Mouse (Mus musculus) adrenal gland, adult 18-20 months (tissue): ENCODE measurements around the gene Aldh3a1. TPM values are rescaled to one million over a fixed set of nuclear protein-coding genes. Genes with fewer than 3 reads are reported as not detected.

Source experiments
- DNase-seq, 2 experiments: peaks; one replicate each; pipeline ENCODE4 v3.0.0; 2021 to 2022; ENCODE audit warnings: low spot score in 2 of 2
- total RNA-seq, 2 experiments: library from RNA; stranded (reverse); gene quantifications; 1 replicate in 1 of 2; 2 replicates in 1 of 2; pipeline ENCODE4 v1.2.3; 2021

The Aldh3a1 gene
- total RNA-seq, 2 experiments from 2014 or later, result 0.70 TPM; not detected in 1

DNA sequence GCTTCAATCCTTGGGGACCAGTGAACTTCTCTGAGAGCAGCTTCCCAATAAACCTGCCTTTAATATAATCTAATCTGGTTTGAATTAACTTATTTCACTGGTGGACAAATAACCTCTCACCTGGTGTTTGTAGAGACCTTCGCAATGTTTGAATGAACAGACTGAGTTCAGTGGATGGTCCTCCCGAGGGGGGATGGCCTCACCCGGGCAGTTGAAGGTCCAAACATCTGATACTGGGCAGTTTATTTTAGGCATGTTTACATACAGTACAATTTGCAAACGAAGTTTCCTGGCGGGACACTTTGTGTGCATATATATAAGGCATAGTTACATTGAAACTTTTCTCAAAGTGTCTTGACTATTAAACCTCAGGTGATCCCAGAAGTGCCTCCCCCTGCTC, 26.8 kb downstream of the Aldh3a1 start:
- no peak for DNase-seq

DNA sequence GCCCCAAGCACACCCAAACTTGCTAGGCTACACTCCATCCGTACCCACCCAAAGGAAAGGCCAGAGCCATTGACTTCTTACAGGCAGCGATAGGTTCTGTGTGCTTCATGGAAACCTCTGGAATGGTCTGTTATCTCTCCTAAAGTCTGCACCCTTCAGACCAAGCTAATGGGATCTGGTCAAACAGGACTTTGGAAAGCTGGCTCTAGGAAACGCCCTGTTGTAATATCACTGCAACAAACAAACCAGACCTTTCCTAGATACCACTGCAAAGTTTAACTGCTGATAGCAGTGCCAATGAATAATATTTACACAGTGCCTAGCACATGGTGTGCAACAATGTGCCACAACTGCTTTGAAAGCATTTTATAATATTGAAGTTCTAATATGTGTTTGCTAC, 28.7 kb downstream of the Aldh3a1 start:
- no peak for DNase-seq

DNA sequence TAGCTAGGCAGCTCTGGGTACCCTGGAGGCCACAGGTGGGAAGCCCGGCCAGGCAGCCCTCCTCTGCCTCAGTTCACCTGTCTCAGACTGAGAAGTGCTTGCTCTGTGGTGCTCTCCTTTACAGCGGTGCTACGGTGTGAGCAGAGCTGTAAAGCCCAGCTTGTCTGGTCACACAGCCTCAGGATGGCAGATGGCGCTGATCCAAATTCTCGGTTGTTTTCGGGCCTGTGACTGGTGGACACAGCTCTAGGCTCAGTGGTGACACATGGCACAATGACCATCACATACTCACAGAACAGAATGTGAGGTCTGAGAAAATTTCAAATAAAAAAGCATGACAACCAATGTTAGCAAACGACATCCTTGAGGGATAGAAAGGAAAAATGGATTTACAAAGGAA, 37.1 kb downstream of the Aldh3a1 start:
- no peak for DNase-seq

GRCm38 (mm10) chr11:61251741-61252140, 44.4 kb downstream of the Aldh3a1 start:
- DNase-seq, result no peak

DNA sequence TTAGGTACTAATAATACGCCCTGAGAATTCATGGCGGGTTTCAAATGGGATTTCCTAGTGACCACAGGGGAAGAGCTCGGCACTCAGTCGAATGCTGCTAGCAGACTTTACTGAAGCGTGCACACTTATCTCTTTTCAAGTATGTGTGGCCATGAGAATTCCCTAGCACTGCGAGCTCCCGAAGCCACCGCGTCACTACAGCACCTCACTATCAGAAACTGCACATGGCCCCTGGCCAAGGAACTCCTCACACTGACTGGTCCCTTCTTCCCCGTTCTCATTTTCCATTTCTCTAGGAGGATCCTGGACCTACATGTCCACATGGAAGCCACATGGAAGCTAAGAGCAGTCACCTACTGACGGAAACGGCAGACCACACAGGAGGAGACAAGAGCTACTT, 45.5 kb downstream of the Aldh3a1 start:
- no peak for DNase-seq

GRCm38 (mm10) chr11:61259106-61259505, 51.8 kb downstream of the Aldh3a1 start:
- no peak for DNase-seq

DNA sequence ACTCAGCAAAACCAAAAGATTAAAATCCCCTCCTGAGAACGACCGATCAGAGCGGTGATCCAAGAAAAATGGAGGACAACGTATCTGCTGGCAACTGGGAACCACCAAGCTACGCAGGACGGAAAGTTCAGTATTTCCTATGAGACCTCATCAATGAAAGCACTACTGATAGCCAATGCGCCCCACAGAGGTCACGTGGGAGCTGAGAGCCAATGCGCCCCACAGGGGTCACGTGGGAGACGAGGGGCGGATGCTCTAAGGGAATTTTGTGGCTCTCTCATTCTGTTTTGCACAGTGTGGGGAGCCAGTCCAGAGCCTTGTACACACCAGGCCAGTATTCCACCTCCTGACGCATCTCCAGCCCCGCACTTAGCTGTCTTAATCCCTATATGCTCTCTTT, 55.2 kb downstream of the Aldh3a1 start:
- no peak for DNase-seq

GRCm38 (mm10) chr11:61263841-61264240, 56.5 kb downstream of the Aldh3a1 start:
- DNase-seq, result no peak

GRCm38 (mm10) chr11:61266551-61267533, 59.5 kb downstream of the Aldh3a1 start, which contains the start of gene Aldh3a2:
Gene Aldh3a2, minus strand, starts transcription at chr11:61267464.
- peak; percentile 90 to 94 for DNase-seq

Other genes starting within 250 kb of the Aldh3a1 start
- gene Kcnj12, start 185.0 kb upstream of the Aldh3a1 start, total RNA-seq, result 1 to 10 TPM; 2.1 to 2.8 TPM
- under 1 TPM; 0.50 to 0.70 TPM for gene Tnfrsf13b, start 80.8 kb upstream of the Aldh3a1 start, total RNA-seq
- gene Usp22, start 32.5 kb upstream of the Aldh3a1 start, total RNA-seq, result 10 to 100 TPM; 42.3 to 57.6 TPM
- 10 to 100 TPM; 41.6 to 59.9 TPM for gene Aldh3a2, start 59.9 kb downstream of the Aldh3a1 start, total RNA-seq
- not detected for gene Slc47a2, start 135.3 kb downstream of the Aldh3a1 start, total RNA-seq
- 1 to 10 TPM in 1 of 2 experiments, under 1 TPM in 1; 0.70 to 1.8 TPM for gene Slc47a1, start 170.8 kb downstream of the Aldh3a1 start, total RNA-seq
- 1 to 10 TPM; 1.2 to 1.3 TPM for gene Rnf112, start 246.6 kb downstream of the Aldh3a1 start, total RNA-seq